Mouse (Mus musculus) intestine, embryonic 14.5 days (tissue): ENCODE results near the gene Mtnr1b. TPM values are rescaled to one million over a fixed set of nuclear protein-coding genes. Genes with fewer than 3 reads are reported as not detected.

Experiments
- ATAC-seq: fragments of 200-750 bp; cut with Nextera tagmentation; replicated peaks from 2 replicates; pipeline ENCODE4 v1.8.0; 2017; ENCODE audit warnings: low read depth, moderate number of reproducible peaks, moderate TSS enrichment, moderate library complexity; ENCODE audit not compliant: low FRiP score, low TSS enrichment
- DNase-seq: peaks from one replicate; pipeline ENCODE4 v3.0.0-alpha.2; 2018; ENCODE audit warnings: low spot score
- H3K27ac ChIP-seq: fragments of 300-500 bp; sonication (generic); 2 replicates; pipeline ENCODE4 v1.5.1; 2014; ENCODE audit warnings: low read depth, mild to moderate bottlenecking, control low read depth
- H3K27me3 ChIP-seq: fragments of 300-500 bp; sonication (generic); replicated peaks from 2 replicates; pipeline ENCODE4 v1.6.1; 2014; ENCODE audit warnings: low read length, control low read depth; ENCODE audit not compliant: control insufficient read depth, insufficient read depth
- H3K36me3 ChIP-seq: fragments of 300-500 bp; sonication (generic); 2 replicates; pipeline ENCODE4 v1.6.1; 2014; ENCODE audit warnings: low read length, control low read depth; ENCODE audit not compliant: control insufficient read depth, insufficient read depth
- H3K4me1 ChIP-seq: fragments of 300-500 bp; sonication (generic); replicated peaks from 2 replicates; pipeline ENCODE4 v1.6.1; 2014; ENCODE audit warnings: low read length, control low read depth, mixed read lengths; ENCODE audit not compliant: control insufficient read depth, insufficient read depth
- H3K4me2 ChIP-seq: fragments of 300-500 bp; sonication (generic); 2 replicates; pipeline ENCODE4 v1.6.1; 2014; ENCODE audit warnings: low read length
- H3K4me3 ChIP-seq: fragments of 300-500 bp; sonication (generic); 2 replicates; pipeline ENCODE4 v1.5.1; 2014; ENCODE audit warnings: low read depth, low read length, control low read depth, mixed read lengths
- H3K9ac ChIP-seq: fragments of 300-500 bp; sonication (generic); 2 replicates; pipeline ENCODE4 v1.6.1; 2014; ENCODE audit warnings: mild to moderate bottlenecking, low read length
- H3K9me3 ChIP-seq: fragments of 300-500 bp; sonication (generic); 2 replicates; pipeline ENCODE4 v1.6.1; 2016; ENCODE audit warnings: low read length, control low read depth; ENCODE audit not compliant: control insufficient read depth
- WGBS: fragments of 180-500 bp; shearing (Covaris S2); extraction: QIAGEN DNeasy Blood & Tissue Kit; methylation state at CpG from one replicate; pipeline ENCODE4 v1.1.7; 2014; 5-methylcytosine and 5-hydroxymethylcytosine counted together
- polyA plus RNA-seq: library from polyadenylated mRNA; unstranded; fragments of >200 nt; fragmentation: Nextera tagmentation; extraction: Ambion mirVana; gene quantifications from 2 replicates; pipeline ENCODE4 v1.2.1, GENCODE M21; 2014

Gene Mtnr1b
- polyA plus RNA-seq, 1 experiment from 2014 or later = not detected

GRCm38 (mm10) chr9:15781936-15782335 lies 92.4 kb downstream of the Mtnr1b start:
- WGBS = 58% methylated on average over 4 of the region's 4 CpGs
- H3K36me3 ChIP-seq = no peaks in the 10 kb centered on the region
- H3K4me1 ChIP-seq = no peaks in the 10 kb centered on the region
- H3K4me3 ChIP-seq = no peak overlapping the region
- ATAC-seq = no peak
- H3K27me3 ChIP-seq = no peaks in the 10 kb centered on the region
- no peak overlapping the region for H3K4me2 ChIP-seq
- DNase-seq = no peak
- H3K27ac ChIP-seq = no peak overlapping the region
- H3K9me3 ChIP-seq = no peaks in the 10 kb centered on the region
- no peak overlapping the region for H3K9ac ChIP-seq

GRCm38 (mm10) chr9:15774911-15775310 lies 99.4 kb downstream of the Mtnr1b start:
- ATAC-seq = no peak
- Histone ChIP-seq H3K27me3 (no peaks in the 10 kb centered on the region), H3K9ac (no peak overlapping the region), H3K27ac (no peak overlapping the region), H3K4me3 (no peak overlapping the region), H3K4me1 (no peaks in the 10 kb centered on the region), H3K9me3 (no peaks in the 10 kb centered on the region), H3K36me3 (no peaks in the 10 kb centered on the region), H3K4me2 (no peak overlapping the region)
- no peak for DNase-seq
- WGBS = 84% methylated on average over 1 of the region's 1 CpGs

Other genes with a start within 250 kb of the Mtnr1b start
- 0.12 and 0.26 TPM in 2 replicates for gene Deup1, start 246.6 kb downstream of the Mtnr1b start, polyA plus RNA-seq
- gene Slc36a4, start 164.8 kb downstream of the Mtnr1b start, polyA plus RNA-seq = 15.2 and 15.9 TPM in 2 replicates